Mouse (Mus musculus) frontal cortex, postnatal 25 days (tissue): ENCODE data around the gene Slfn2.

Source experiments
- DNase-seq, 2 experiments: peaks; one replicate each; pipeline ENCODE4 v3.0.0; 2022; ENCODE audit warnings: low spot score in 2 of 2

The Slfn2 gene

GRCm38 (mm10) chr11:83077714-83078422, 13.0 kb downstream of the Slfn2 start:
- no peak for DNase-seq

GRCm38 (mm10) chr11:83078423-83079140, 13.7 kb downstream of the Slfn2 start:
- DNase-seq: no peak

GRCm38 (mm10) chr11:83079487-83080199, 14.7 kb downstream of the Slfn2 start:
- no peak for DNase-seq

GRCm38 (mm10) chr11:83082741-83083473, 18.0 kb downstream of the Slfn2 start:
- DNase-seq: no peak

- no peak for DNase-seq
These were observed 19.2 kb downstream of the Slfn2 start for GRCm38 (mm10) chr11:83084161-83084560.

- DNase-seq: no peak
These were observed 19.8 kb downstream of the Slfn2 start for GRCm38 (mm10) chr11:83084761-83085160.

- DNase-seq: no peak
These were observed 50.2 kb downstream of the Slfn2 start for GRCm38 (mm10) chr11:83115138-83115537.

GRCm38 (mm10) chr11:83116597-83117227, 51.8 kb downstream of the Slfn2 start, which contains the start of gene Slfn1:
TSS of gene Slfn1 (plus strand) at chr11:83116849.
- DNase-seq: no peak

GRCm38 (mm10) chr11:83118056-83118455, 53.1 kb downstream of the Slfn2 start:
- no peak for DNase-seq
